Mouse (Mus musculus): ENCODE data around the gene Klk1b26.
"Not testable (repeated sequence)": the region's sequence is repeated elsewhere in the genome, so short reads cannot be mapped to it uniquely, and the experiment has no call there.

The Klk1b26 gene

DNA sequence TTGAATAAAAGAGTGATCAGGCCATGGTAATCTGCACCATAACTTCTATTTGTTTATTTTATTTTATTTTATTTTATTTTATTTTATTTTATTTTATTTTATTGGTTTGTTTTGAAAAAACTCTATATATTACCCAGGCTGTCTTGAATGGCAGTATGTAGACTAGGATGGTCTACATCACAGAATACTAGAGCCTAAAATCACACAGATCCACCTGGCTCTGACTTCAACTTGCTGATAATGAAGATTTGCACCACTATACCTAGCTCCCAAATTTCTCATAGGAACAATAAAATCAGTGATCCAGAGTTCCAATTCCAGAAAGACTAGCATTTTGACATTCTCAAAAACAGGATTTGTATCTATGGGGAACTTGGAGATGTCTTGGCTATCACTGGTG lies at the start of gene Klk1b26:
Gene Klk1b26 (plus strand): TSS at position 301 of the 400 bp plus-strand sequence.
- DNase-seq (ENCODE audit: low read depth, low spot score): not testable (repeated sequence)

DNA sequence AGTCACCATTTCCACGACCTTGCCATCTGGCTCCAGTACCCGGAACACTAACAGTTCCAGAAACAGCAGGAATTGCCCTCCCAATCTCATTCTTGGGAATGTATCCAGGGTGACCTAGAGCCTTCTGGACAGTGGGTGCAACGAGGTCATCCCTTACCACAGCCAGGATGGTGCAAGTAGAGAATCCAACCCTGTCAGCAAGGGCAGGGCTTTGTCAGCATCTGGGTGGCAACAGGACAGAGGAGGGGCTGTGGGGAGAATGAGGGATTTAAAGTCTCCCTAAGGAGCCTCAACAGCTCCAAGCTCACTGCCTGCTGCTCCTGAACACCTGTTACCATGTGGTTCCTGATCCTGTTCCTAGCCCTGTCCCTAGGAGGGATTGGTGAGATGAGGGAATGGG lies 45.5 kb upstream of the Klk1b26 start, which contains the start of gene Klk1b1:
Gene Klk1b1 (plus strand): TSS at position 301 of the 400 bp plus-strand sequence.
- DNase-seq (ENCODE audit: low read depth, low spot score): no peak

DNA sequence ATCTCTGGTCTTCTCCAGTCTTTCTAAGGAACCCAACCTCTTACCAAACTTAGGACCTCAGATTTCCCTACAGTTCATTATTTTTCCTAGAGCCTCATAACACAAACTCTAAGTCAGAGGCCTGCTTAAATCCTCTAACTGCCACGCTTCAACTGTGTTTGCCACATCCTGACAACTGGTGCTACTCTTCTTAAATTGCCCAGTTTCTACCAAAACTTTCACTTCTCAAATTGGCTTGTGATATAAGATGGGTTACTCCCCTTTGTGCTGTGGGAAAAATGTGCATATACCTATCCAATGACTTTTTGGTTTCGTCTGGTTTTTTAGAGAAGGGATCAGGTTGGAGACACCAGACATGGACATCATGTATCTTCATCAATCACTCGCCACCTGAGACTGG lies 44.9 kb upstream of the Klk1b26 start:
- no peak for DNase-seq (ENCODE audit: low read depth, low spot score)

DNA sequence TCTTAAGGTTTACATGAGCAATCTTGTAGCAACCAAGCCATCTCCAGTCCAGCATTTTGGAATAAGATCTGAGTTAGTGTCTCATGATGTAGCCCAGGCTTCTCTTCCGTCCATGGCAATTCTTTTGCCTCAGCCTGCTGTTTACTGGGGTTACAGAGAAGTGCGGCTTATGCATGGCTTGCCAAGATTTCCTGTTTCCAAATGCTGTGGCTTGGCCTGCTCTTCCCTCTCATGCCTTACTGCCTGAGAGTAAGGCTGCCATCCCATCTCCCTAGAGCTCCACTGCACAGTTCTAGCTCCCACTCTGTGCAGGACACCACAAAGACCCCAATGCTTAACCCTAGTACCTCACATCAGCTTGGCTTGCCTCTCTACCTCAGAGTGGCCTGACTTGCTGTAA lies 44.4 kb upstream of the Klk1b26 start:
- no peak for DNase-seq (ENCODE audit: low read depth, low spot score)

DNA sequence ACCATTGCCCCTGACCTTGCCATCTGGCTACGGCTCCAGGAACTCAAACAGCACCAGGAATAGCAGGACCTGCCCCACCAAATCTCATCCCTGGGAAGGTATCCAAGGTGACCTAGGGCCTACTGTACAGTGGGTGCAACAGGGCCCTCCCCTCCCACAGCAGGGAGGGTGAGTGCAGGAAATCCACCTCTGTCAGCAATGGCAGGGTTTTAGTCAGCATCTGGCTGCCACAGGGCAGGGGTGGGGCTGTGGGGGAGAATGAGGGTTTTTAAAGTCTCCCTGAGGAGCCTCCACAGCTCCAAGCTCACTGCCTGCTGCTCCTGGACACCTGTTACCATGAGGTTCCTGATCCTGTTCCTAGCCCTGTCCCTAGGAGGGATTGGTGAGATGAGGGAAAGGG lies 36.2 kb upstream of the Klk1b26 start, which contains the start of gene Klk1b9:
Gene Klk1b9 (plus strand): TSS at position 301 of the 400 bp plus-strand sequence.
- not testable (repeated sequence) for DNase-seq (ENCODE audit: low read depth, low spot score)

DNA sequence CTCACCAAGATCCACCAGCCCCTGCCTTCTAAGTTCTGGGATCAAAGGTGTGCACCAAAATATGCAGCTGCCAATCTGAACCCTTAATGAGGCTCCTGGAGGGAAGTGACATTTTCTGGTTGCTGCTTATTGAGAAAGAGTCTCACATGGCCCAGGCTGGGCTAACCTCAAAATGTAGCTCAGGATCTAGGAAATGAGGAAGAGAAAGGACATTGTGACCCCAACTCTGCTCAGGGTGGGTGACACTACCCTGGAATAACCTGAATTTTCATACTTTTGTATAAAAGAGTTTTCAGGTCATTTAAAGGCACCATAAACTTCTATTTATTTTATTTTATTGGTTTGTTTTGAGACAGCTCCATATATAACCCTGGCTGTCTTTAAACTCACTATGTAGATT lies 26.3 kb upstream of the Klk1b26 start:
- DNase-seq (ENCODE audit: low read depth, low spot score): no peak

DNA sequence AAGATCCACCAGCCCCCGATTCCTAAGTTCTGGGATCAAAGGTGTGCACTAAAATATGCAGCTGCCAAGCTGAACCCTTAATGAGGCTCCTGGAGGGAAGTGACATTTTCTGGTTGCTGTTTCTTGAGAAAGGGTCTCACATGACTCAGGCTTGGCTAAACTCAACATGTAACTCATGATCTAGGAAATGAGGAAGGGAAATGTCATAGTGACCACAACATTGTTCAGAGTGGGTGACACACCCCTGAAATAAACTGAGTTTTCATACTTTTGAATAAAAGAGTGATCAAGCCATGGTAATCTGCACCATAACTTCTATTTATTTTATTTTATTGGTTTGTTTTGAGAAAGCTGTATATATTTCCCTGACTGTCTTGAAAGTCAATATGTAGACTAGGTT lies 17.1 kb upstream of the Klk1b26 start:
- not testable (repeated sequence) for DNase-seq (ENCODE audit: low read depth, low spot score)

DNA sequence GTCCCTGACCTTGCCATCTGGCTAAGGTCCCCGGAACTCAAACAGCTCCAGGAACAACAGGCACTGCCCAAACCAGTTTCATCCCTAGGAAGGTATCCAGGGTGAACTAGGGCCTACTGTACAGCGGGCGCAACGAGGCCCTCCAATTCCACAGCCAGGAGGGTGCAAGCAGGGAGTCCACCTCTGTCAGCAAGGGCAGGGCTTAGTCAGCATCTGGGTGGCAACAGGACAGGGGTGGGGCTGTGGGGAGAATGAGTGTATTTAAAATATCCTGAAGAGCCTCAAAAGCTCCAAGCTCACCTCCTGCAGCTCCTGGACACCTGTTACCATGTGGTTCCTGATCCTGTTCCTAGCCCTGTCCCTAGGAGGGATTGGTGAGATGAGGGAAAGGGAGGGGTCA lies 16.4 kb upstream of the Klk1b26 start, which contains the start of gene Klk1b11:
Gene Klk1b11 (plus strand): TSS at position 301 of the 400 bp plus-strand sequence.
- not testable (repeated sequence) for DNase-seq (ENCODE audit: low read depth, low spot score)

DNA sequence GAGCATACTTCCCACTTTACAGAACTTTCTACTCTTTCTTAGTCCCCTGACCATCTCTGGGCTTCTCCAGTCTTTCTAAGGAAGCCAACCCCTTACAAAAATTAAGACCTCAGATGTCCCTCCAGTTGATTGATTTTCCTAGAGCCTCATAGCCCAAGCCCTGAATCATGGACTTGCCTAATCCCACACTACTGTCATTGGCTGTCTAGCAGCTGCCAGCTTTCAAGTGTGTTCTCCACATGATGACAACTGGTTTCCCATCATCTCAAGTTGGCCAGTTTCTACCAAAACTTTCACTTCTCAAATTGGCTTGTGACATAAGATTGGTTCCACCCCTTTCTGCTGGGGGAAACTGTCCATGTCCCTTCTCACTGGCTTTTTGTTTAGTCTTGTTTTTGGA lies 7.1 kb upstream of the Klk1b26 start:
- no peak for DNase-seq (ENCODE audit: low read depth, low spot score)

DNA sequence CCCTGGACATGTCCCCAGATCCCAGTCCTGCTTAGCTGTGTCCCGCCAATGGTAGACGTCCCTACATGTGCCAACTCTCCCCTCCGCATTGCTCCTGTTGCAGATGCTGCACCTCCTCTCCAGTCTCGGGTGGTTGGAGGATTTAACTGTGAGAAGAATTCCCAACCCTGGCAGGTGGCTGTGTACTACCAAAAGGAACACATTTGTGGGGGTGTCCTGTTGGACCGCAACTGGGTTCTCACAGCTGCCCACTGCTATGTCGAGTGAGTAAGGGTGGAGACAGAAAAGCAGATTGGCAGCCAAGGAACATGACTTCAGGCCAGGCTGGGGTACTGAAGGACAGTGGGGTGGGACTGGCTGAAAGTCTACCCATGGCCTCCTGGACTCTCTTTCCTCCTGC lies 2.7 kb downstream of the Klk1b26 start:
- DNase-seq (ENCODE audit: low read depth, low spot score): not testable (repeated sequence)

DNA sequence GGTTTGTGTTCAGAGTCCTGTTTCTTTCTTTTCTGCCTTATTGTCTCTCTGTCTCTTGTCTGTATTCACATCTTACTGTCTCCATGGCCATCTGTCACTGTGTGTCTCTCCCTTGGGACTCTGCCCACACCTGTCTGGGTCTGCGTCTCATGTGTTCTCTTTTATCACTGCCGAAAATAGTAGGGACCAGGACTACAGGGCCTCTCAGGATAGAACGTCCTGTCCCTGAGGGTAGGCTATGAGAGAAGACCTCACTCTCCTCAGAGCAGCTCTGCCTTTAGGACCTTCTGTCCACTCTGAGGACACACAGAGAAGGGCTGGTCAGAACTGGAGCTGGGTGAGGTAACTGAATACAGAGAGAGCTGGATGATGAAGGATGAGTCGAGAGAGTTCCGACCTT lies 3.1 kb downstream of the Klk1b26 start:
- DNase-seq (ENCODE audit: low read depth, low spot score): no peak

DNA sequence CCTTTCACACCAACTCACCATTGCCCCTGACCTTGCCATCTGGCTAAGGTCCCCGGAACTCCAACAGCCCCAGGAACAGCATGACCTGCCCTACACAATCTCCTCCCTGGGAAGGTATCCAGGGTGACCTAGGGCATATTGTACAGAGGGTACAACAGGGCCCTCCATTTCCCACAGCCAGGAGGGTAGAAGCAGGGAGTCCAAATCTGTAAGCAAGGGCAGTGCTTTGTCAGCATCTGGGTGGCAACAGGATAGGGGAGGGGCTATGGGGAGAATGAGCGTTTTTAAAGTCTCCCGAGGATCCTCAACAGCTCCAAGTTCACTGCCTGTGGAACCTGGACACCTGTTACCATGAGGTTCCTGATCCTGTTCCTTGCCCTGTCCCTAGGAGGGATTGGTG lies 40.0 kb downstream of the Klk1b26 start, which contains the start of gene Klk1b27:
Gene Klk1b27 (plus strand): TSS at position 301 of the 400 bp plus-strand sequence.
- DNase-seq (ENCODE audit: low read depth, low spot score): not testable (repeated sequence)
